Mouse (Mus musculus) forebrain, embryonic 16.5 days (tissue): ENCODE measurements at regions not wholly inside any gene's neighbourhood (a gene's known extent, or its start where the extent isn't known, plus 50 kb on each side); places are given as distances from the start of the nearest gene placed in this dataset.

Experiments used
- ATAC-seq: fragments of 200-750 bp; cut with Nextera tagmentation; 2 replicates; pipeline ENCODE4 v1.8.0; 2017; ENCODE audit warnings: mild to moderate bottlenecking, moderate library complexity
- H3K27ac ChIP-seq: fragments of 300-500 bp; sonication (generic); 2 replicates; pipeline ENCODE4 v1.5.1; 2014; ENCODE audit warnings: low read length, control low read depth
- H3K27me3 ChIP-seq: fragments of 300-500 bp; sonication (generic); replicated peaks from 2 replicates; pipeline ENCODE4 v1.6.1; 2014; ENCODE audit warnings: low read length; ENCODE audit not compliant: control insufficient read depth, insufficient read depth
- H3K36me3 ChIP-seq: fragments of 300-500 bp; sonication (generic); 2 replicates; pipeline ENCODE4 v1.6.1; 2014; ENCODE audit not compliant: control insufficient read depth, insufficient read depth
- H3K4me1 ChIP-seq: fragments of 300-500 bp; sonication (generic); replicated peaks from 2 replicates; pipeline ENCODE4 v1.6.1; 2014; ENCODE audit warnings: low read length; ENCODE audit not compliant: control insufficient read depth, insufficient read depth
- H3K4me2 ChIP-seq: fragments of 300-500 bp; sonication (generic); 2 replicates; pipeline ENCODE4 v1.6.1; 2014; ENCODE audit warnings: mild to moderate bottlenecking, low read length, control low read depth
- H3K4me3 ChIP-seq: fragments of 300-500 bp; sonication (generic); replicated peaks from 2 replicates; pipeline ENCODE4 v1.5.1; 2014; ENCODE audit warnings: mild to moderate bottlenecking, low read length, control low read depth
- H3K9ac ChIP-seq: fragments of 300-500 bp; sonication (generic); replicated peaks from 2 replicates; pipeline ENCODE4 v1.6.1; 2014; ENCODE audit warnings: low read depth, low read length, control low read depth
- H3K9me3 ChIP-seq: fragments of 300-500 bp; sonication (generic); 2 replicates; pipeline ENCODE4 v1.6.1; 2016; ENCODE audit warnings: low read length; ENCODE audit not compliant: control insufficient read depth
- WGBS: fragments of 180-500 bp; shearing (Covaris S2); extraction: QIAGEN DNeasy Blood & Tissue Kit; methylation state at CpG from one replicate; pipeline ENCODE4 v1.1.7; 2014; 5-methylcytosine and 5-hydroxymethylcytosine counted together

GRCm38 (mm10) chr1:42524401-42524800 is 171.2 kb upstream of the Pou3f3 start:
- Histone ChIP-seq H3K9ac (no peak overlapping the region), H3K4me2 (no peak overlapping the region), H3K4me1 (0 out of 2 replicates have a peak, but pooled peaks cover 3% of the 10 kb centered on the region), H3K36me3 (no peaks in the 10 kb centered on the region), H3K27me3 (no peaks in the 10 kb centered on the region), H3K9me3 (no peaks in the 10 kb centered on the region), H3K4me3 (no peak overlapping the region), H3K27ac (no peak overlapping the region)
- WGBS, result 16% methylated on average over 4 of the region's 4 CpGs
- no peak for ATAC-seq

- Histone ChIP-seq H3K9ac (no peak overlapping the region), H3K9me3 (no peaks in the 10 kb centered on the region), H3K27me3 (no peaks in the 10 kb centered on the region), H3K4me1 (0 out of 2 replicates have a peak, but pooled peaks cover 3% of the 10 kb centered on the region), H3K4me3 (no peak overlapping the region), H3K4me2 (no peak overlapping the region), H3K27ac (no peak overlapping the region), H3K36me3 (no peaks in the 10 kb centered on the region)
- ATAC-seq, result no peak
- WGBS, result 64% methylated on average over 11 of the region's 11 CpGs
Observed at GRCm38 (mm10) chr1:42527746-42528476, 167.7 kb upstream of the Pou3f3 start.

GRCm38 (mm10) chr1:42532908-42533307 is 162.7 kb upstream of the Pou3f3 start:
- Histone ChIP-seq H3K36me3 (no peaks in the 10 kb centered on the region), H3K4me3 (no peak overlapping the region), H3K27ac (no peak overlapping the region), H3K9ac (no peak overlapping the region), H3K27me3 (no peaks in the 10 kb centered on the region), H3K4me1 (no peaks in the 10 kb centered on the region), H3K9me3 (no peaks in the 10 kb centered on the region), H3K4me2 (no peak overlapping the region)
- 81% methylated on average over 6 of the region's 6 CpGs for WGBS
- no peak for ATAC-seq

GRCm38 (mm10) chr1:42539066-42539539 is 156.5 kb upstream of the Pou3f3 start:
- peak; percentile 51 for ATAC-seq
- Histone ChIP-seq H3K9me3 (no peaks in the 10 kb centered on the region), H3K4me2 (peak overlapping the region; percentile 69), H3K36me3 (no peaks in the 10 kb centered on the region), H3K27me3 (no peaks in the 10 kb centered on the region), H3K4me1 (peaks cover 39% of the 10 kb centered on the region), H3K4me3 (peak overlapping the region; percentile 37), H3K9ac (peak overlapping the region; percentile 66), H3K27ac (peak overlapping the region; percentile 49)
- WGBS, result 7% methylated on average over 18 of the region's 18 CpGs

GRCm38 (mm10) chr1:42539541-42540520 is 155.7 kb upstream of the Pou3f3 start:
- ATAC-seq, result peak; percentile 81
- H3K4me1 ChIP-seq, result peaks cover 39% of the 10 kb centered on the region
- no peaks in the 10 kb centered on the region for H3K36me3 ChIP-seq
- peak overlapping the region; percentile 37 for H3K4me3 ChIP-seq
- WGBS, result 3% methylated on average over 26 of the region's 26 CpGs
- no peaks in the 10 kb centered on the region for H3K9me3 ChIP-seq
- peak overlapping the region; percentile 69 for H3K4me2 ChIP-seq
- no peaks in the 10 kb centered on the region for H3K27me3 ChIP-seq
- peak overlapping the region; percentile 49 for H3K27ac ChIP-seq
- peak overlapping the region; percentile 66 for H3K9ac ChIP-seq

- no peak overlapping the region for H3K4me3 ChIP-seq
- WGBS, result 73% methylated on average over 4 of the region's 4 CpGs
- H3K9ac ChIP-seq, result no peak overlapping the region
- no peak overlapping the region for H3K4me2 ChIP-seq
- no peak for ATAC-seq
- H3K27me3 ChIP-seq, result no peaks in the 10 kb centered on the region
- H3K4me1 ChIP-seq, result peaks cover 39% of the 10 kb centered on the region
- H3K9me3 ChIP-seq, result no peaks in the 10 kb centered on the region
- no peak overlapping the region for H3K27ac ChIP-seq
- no peaks in the 10 kb centered on the region for H3K36me3 ChIP-seq
Observed at GRCm38 (mm10) chr1:42541991-42542390, 153.6 kb upstream of the Pou3f3 start.

GRCm38 (mm10) chr1:42542846-42543549 is 152.6 kb upstream of the Pou3f3 start:
- H3K4me1 ChIP-seq, result peaks cover 39% of the 10 kb centered on the region
- 25% methylated on average over 15 of the region's 15 CpGs for WGBS
- H3K4me3 ChIP-seq, result no peak overlapping the region
- ATAC-seq, result no peak
- no peaks in the 10 kb centered on the region for H3K36me3 ChIP-seq
- H3K27me3 ChIP-seq, result no peaks in the 10 kb centered on the region
- H3K27ac ChIP-seq, result no peak overlapping the region
- no peaks in the 10 kb centered on the region for H3K9me3 ChIP-seq
- no peak overlapping the region for H3K9ac ChIP-seq
- 0 out of 2 replicates have a peak overlapping the region, but pooled peaks have one; percentile 13 for H3K4me2 ChIP-seq

- H3K4me1 ChIP-seq, result peaks cover 10% of the 10 kb centered on the region
- H3K4me3 ChIP-seq, result no peak overlapping the region
- H3K27me3 ChIP-seq, result no peaks in the 10 kb centered on the region
- no peak for ATAC-seq
- no peaks in the 10 kb centered on the region for H3K36me3 ChIP-seq
- no peak overlapping the region for H3K4me2 ChIP-seq
- H3K9me3 ChIP-seq, result no peaks in the 10 kb centered on the region
- no peak overlapping the region for H3K27ac ChIP-seq
- 91% methylated on average over 3 of the region's 3 CpGs for WGBS
- H3K9ac ChIP-seq, result no peak overlapping the region
Observed at GRCm38 (mm10) chr1:42546879-42547278, 148.7 kb upstream of the Pou3f3 start.

GRCm38 (mm10) chr1:42557301-42557700 is 138.3 kb upstream of the Pou3f3 start:
- no peak for ATAC-seq
- Histone ChIP-seq H3K27ac (no peak overlapping the region), H3K4me1 (no peaks in the 10 kb centered on the region), H3K9ac (no peak overlapping the region), H3K27me3 (no peaks in the 10 kb centered on the region; the same call in 1 of the 2 replicates), H3K4me2 (no peak overlapping the region), H3K4me3 (no peak overlapping the region), H3K36me3 (no peaks in the 10 kb centered on the region), H3K9me3 (no peaks in the 10 kb centered on the region)
- WGBS, result 88% methylated on average over 2 of the region's 2 CpGs
